Mouse (Mus musculus): ENCODE results near the gene Itih3. TPM values are rescaled to one million over a fixed set of nuclear protein-coding genes. Genes with fewer than 3 reads are reported as not detected.

The Itih3 gene
- total RNA-seq, 1 experiment from 2014 or later, result 111 TPM

DNA sequence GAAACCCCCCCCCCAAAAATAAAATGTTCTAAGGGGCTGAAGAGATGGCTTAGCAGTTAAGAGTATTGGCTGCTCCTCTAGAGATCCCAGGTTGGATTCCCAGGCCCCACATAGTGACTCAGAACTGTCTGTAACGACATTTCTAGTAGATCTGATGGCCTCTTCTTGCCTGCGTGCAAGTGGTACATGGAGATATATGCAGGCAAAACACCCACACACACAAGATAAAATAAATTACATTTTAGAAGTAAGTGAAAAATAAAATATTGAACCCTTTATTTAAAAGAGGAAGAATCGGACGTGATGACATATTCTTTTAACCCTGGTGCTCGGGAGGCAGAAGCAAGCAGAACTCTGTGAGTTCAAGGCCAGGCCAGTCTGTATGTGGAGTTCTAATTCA lies 20.9 kb downstream of the Itih3 start:
- DNase-seq, result no peak

DNA sequence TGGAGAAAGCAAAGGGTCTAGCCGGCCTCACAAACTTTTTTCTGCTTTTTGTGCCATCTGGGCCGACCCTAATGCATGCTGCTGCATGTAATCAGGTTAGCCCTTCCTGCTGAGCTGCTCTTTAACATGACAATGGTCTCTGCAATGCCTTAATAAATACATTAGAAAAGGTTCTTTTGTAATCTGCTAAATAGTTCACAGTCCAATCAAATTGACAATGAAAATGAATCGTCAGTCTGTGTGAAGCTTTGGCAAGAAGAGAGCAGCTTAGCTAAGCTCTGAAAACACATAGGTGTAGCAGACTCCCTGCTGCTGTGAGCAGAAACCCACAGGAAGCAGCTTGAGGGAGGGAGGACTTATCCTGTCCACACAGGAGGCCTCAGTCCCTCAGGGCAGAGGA lies 23.6 kb downstream of the Itih3 start:
- DNase-seq, result no peak

- peak; percentile 81 for DNase-seq
Measured at GRCm38 (mm10) chr14:30888271-30888732, 35.3 kb downstream of the Itih3 start.

DNA sequence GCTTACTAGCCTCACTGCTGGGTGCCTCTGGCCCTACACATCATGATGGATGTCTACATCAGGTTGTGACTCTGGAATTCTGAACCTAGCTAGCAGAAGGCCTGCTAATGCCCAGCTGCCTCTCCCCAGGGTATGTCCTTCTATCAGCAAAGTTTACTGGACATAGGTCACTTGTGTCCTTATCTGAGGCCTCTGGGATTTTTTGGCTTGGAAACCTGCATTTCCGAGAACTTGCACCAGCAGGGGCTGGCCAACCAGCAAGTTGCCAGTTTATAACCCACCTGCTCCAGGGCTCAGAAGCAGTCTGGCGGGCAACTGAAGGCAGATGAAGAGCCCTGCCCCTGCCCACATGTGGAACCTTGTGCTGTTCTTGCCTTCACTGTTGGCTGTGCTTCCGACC lies 37.4 kb downstream of the Itih3 start, which contains the start of gene Itih4:
Itih4 (plus strand) TSS at position 273 of the 400 bp plus-strand sequence.
- DNase-seq, result no peak

DNA sequence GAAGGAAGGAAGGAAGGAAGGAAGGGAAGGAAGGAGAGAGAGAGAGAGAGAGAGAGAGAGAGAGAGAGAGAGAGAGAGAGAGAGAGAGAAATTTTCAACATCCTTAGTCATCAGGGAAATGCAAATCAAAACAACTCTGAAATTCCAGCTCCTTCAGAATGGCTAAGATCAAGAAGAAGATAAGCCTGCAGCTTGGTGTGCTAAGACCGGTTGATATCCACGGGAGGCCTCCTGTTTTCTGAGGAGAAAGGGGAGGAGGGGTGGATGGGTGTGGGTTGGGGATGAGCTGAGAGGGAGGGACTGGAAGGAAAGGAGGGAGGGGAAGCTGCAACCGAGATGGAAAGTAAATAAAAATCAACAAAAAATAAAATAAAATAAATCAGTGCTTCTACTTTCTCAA lies 38.3 kb downstream of the Itih3 start:
- no peak for DNase-seq

DNA sequence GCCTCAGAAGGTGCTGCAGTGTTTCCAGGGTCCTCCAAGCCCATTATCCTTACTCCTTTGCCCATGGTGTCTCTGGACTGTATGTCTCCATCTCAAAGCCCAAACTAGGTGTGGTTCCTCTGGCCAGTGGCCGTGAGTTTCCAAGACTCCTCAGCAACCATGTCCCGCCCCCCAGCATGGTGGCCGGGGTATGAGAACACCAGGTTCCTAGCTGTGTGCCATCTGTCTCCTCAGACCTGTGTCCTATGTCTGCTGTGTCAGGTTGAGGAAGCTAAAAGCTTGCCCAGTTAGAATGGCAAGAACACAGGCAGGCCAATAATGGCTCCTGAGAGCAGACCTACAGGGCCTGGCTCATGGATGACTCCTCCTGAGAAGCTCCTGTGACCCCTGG lies 41.8 kb downstream of the Itih3 start:
- DNase-seq, result no peak

DNA sequence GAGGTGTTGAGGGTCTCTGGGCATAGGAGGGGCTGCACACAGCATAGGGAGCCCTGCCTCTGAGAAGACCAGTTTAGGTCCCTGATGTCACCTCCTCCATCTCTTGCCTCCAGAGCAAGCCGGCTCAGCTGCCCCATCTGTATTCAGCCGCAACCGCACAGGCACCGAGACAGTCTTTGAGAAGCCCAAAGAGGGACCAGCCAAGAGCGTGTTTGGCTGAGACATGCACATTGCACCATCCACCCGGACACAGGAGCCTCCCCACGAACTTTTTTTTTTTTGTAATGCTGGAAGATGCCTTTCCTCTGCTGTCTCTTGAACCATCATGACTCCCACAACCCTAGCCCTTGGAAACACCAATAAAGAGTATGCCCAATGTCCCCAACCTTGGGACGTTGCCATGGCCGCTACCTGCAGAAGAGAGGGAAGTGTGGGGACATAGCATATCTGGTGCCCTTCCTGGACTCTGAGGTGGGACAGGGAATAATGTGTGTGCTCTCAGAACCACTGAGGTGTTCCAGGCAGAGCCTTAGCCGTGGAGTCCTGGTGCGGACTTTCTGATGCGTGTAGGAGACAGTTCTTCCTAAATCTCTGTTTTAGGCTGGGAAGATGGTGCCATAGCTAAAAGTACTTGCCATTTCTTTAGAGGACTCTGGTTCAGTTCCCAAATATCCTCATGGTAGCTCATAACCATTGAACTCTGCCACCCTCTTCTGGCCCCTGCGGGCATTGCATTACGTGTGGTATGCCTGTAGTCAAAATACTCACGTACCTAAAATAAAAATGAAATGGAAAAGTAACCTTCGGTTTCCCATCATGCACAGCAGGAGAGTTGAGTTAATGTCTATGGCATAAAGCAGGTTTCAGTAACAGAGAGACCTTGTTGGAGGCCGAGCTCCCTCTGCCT lies 42.5 kb downstream of the Itih3 start:
- DNase-seq, result peak; percentile 78

DNA sequence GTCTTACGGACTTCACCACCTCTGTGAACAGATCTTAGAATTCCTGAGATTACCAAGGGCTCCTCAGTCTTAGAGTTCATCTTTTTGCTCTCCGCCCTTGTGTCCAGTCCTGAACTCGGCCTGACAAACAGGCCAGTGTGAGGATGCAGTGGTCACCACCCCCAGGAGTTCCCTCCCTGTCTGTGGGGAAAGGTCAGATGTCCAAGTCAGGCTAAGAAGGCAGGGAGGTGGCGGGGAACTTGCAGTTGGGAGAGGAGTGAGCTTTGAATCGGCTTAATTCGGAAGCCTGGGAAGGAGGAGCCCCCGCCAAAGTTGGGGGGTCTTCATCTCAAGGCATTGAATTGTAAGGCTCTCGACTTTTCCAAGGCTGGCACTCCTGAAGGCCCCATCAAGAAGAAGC lies 43.3 kb downstream of the Itih3 start:
- DNase-seq, result no peak

GRCm38 (mm10) chr14:30879794-30880193 lies 43.8 kb downstream of the Itih3 start:
- no peak for DNase-seq

DNA sequence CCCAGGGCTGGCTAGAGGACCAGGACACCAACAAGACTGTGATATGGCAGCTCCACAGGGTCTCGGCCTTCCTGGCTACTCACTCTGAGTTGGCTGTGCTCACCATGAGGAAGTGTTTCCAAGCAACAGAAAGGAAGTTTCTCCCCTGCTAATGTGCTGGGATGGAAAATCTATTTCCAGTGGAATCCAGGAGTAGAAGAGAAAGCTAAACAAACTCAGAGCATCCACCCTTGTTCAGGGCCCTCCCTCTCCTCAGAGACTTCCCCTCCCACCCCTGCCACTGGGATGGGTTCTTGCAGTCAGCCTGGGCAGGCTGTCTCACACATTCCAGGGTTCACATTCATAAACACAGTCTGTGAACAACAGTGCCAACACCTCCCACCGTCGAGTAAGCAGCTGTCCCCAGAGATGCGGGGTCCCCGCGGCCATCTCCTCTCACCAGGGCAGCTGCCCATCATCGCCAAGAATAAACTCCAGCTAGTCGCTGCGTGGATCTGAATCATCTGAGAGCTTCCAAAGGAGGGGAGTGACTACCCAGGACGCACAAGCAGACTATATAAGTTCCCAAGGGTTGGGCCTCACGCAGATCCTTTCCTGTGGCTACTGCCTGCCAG lies 44.5 kb downstream of the Itih3 start, which contains the start of gene Mustn1:
Mustn1 (plus strand) TSS at position 243 of the 614 bp plus-strand sequence.
- no peak for DNase-seq

DNA sequence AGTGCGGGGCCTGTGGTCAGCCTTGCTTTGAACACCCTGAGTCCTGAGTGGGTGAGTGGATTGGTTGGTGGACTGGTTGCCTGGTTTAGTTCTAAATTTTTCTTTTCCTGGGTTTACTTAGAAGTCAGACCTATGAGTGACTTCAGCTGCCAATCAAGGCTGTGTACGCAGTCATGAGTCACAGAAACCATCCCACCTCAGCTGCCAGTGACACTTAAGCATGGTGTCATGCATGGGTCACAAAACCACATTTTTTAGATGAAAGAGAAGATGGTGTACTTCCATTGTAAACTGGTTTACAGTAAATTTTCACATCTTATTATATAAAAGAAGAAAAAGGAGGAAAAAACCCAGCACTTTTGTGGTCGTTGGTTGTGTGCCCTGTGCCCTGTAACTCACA lies 45.7 kb downstream of the Itih3 start:
- DNase-seq, result no peak

GRCm38 (mm10) chr14:30876451-30876850 lies 47.1 kb downstream of the Itih3 start:
- no peak for DNase-seq

GRCm38 (mm10) chr14:30875955-30876354 lies 47.6 kb downstream of the Itih3 start:
- no peak for DNase-seq

GRCm38 (mm10) chr14:30875130-30875865 lies 48.3 kb downstream of the Itih3 start:
- DNase-seq, result no peak

DNA sequence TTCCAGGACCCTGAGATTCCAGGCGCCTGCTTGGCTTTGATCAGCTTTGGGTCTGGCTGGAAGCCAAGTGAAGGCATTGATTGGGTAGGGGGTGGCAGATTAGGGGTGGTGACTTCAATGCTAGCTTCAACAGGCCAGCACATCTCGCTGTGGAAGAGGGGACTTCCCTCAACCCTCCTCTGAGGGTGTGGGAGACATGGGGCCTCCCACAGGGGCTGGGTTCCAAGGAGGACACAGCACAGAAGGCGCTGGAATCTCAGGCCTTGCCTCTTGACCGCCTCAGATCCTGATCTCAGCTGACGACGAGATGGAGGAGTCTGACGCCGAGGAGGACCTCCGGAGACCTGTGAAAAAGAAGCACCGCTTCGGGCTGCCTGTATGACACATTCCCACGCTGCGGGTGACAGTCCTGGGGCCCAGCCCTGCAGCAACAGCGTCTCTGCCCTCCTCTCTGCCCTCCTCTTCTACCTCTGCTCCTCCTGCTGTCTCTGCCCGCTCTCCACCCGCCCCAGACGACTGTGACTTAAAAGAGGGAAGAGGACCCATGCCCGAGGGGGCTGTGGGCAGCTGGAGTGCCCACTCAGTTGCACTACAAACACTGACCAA lies 49.4 kb downstream of the Itih3 start:
- DNase-seq, result no peak

GRCm38 (mm10) chr14:30870206-30871147 lies 53.1 kb downstream of the Itih3 start:
- DNase-seq, result no peak

GRCm38 (mm10) chr14:30869391-30869801 lies 54.2 kb downstream of the Itih3 start:
- peak; percentile 56 for DNase-seq

- no peak for DNase-seq
Measured at GRCm38 (mm10) chr14:30868826-30869225, 54.7 kb downstream of the Itih3 start.

DNA sequence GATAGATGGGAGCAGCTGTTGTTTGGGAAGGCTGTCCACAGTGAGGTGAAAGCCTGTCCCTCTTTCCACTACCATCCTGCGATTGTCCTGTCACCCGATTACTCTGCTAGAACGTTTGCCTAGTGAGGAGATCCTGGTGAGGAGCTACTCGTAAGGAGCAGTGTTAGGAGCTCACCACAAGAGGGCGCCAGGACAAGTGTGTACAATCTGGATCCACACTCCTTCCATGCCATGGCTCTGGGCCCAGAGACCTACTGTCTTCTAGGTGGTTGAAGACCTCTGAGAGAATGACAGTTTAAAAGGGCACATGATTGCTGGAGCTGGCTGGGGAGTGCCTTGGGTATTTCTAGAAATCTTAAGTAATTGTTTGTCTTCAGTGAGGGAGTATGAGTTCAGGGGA lies 56.5 kb downstream of the Itih3 start:
- peak; percentile 89 for DNase-seq

- DNase-seq, result no peak
Measured at GRCm38 (mm10) chr14:30865311-30865710, 58.2 kb downstream of the Itih3 start.

DNA sequence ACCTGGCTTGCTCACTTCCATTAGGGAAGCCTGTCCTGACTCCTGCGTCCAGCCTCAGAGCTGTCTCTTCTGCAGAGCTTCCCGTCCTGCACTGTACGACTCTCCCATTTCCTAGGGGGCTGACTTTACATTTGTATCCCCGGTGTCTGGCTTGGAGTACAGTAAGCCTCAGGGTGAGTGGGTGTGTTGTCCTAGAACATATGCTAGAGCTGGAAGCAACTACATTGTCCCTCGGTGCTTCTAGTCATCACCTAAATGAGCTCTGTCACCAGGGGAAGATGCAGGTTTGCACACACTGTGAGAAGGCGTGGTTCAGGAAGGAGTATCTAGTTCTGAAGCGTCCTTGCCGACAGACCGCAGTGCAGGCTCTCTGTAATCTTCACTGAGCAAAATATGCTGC lies 61.2 kb downstream of the Itih3 start:
- DNase-seq, result no peak
